ENCODE assay signal across 8 mouse cellular contexts in the genomic region with DNA sequence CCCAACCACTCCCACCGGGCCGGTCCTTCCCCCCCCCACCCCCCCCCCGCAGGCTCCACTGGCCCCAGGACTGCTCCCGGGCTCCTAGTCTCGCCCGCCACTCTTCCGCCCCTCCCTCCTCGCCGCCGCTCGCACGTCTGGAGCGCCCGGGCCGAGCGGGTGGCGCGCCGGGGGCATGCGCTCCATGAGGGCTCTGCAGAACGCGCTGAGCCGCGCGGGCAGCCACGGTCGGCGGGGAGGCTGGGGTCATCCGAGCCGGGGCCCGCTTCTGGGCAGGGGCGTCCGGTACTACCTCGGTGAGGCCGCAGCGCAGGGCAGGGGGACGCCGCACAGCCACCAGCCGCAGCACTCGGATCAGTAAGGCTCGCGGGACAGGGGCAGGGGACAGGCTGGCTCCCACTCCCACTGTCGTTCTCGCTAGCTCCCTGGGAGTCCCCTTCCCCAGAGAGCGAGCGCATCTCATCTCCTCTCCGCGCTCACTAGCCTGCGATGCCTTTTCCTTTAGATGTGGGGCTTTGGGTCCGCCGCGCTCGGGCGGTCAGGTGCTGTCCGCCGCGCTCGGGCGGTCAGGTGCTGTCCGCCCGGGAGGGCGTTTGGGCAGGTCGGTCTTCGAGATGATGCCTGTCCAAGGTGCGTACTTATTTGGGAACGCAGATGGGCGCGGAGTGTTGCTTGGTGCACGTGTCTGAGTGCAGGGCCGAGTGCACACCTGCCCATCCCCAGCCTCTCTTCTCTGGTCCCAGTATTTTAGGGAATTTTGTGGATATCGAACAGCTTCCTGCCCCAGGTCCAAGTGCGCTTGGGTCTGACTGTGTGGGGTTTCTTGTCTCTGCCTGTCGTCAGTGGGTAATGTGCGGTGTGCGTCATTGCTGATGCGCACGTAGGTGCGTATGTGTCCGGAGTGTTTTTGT. TPM values are rescaled to one million over a fixed set of nuclear protein-coding genes. Genes with fewer than 3 reads are reported as not detected.
A peak's percentile ranks its signal among the peaks of the same experiment; 100 is the strongest.
DNase-seq lines count a peak whose midpoint lies in the region; ATAC-seq and TF ChIP-seq lines count a peak whose summit lies in the region.

No protein-coding gene starts in this region.

- peak overlapping the region; percentile 49 for H3K9ac ChIP-seq in forebrain, postnatal 0 days
- H3K9ac ChIP-seq in midbrain, embryonic 15.5 days = peak overlapping the region; percentile 56

- peak; percentile 90 for DNase-seq in heart, adult 11 months
- DNase-seq in heart, postnatal 4 days = no peak
- peak; percentile 29 to 44 for DNase-seq in B cell, adult 2 months
- DNase-seq in forebrain, postnatal 0 days = peak; percentile 47
- peak; percentile 16 to 41 for DNase-seq in layer of hippocampus, postnatal 14 days (ENCODE audit: low spot score in 2 of 2)
- DNase-seq in testis, postnatal 10 days (ENCODE audit: low spot score) = no peak

- peak overlapping the region; percentile 71 for H3K4me3 ChIP-seq in forebrain, postnatal 0 days (ENCODE audit: low read depth, low read length)
- H3K4me3 ChIP-seq in midbrain, embryonic 15.5 days = peak overlapping the region; percentile 66

- H3K27me3 ChIP-seq in forebrain, postnatal 0 days (ENCODE audit: insufficient read depth, low read length) = no peaks in the 10 kb centered on the region
- H3K27me3 ChIP-seq in midbrain, embryonic 15.5 days (replicated peaks) = peaks cover 21% of the 10 kb centered on the region

- under 1% methylated on average over 58 of the region's 79 CpGs for WGBS in forebrain, postnatal 0 days
- WGBS in midbrain, embryonic 15.5 days = under 1% methylated on average over 73 of the region's 79 CpGs

- H3K9me3 ChIP-seq in forebrain, postnatal 0 days (ENCODE audit: low read length) = no peaks in the 10 kb centered on the region
- no peaks in the 10 kb centered on the region for H3K9me3 ChIP-seq in midbrain, embryonic 15.5 days

- ATAC-seq in cerebellum, adult (ENCODE audit: insufficient number of reproducible peaks, low FRiP score, low TSS enrichment) = peak; percentile 62
- ATAC-seq in forebrain, postnatal 0 days = peak; percentile 90
- ATAC-seq in midbrain, embryonic 15.5 days (replicated peaks) = peak; percentile 91

- TF ChIP-seq CTCF in forebrain, postnatal 0 days (IDR thresholded peaks at IDR 0.05; ENCODE audit: low read depth) = no peak

- H3K4me1 ChIP-seq in forebrain, postnatal 0 days (ENCODE audit: insufficient read depth) = no peaks in the 10 kb centered on the region
- H3K4me1 ChIP-seq in midbrain, embryonic 15.5 days = peaks cover 14% of the 10 kb centered on the region

- H3K36me3 ChIP-seq in forebrain, postnatal 0 days (ENCODE audit: insufficient read depth) = no peaks in the 10 kb centered on the region
- no peaks in the 10 kb centered on the region for H3K36me3 ChIP-seq in midbrain, embryonic 15.5 days (replicated peaks)

- H3K27ac ChIP-seq in forebrain, postnatal 0 days (ENCODE audit: low read depth, low read length) = no peak overlapping the region
- H3K27ac ChIP-seq in midbrain, embryonic 15.5 days = 0 out of 2 replicates have a peak overlapping the region, but pooled peaks have one; percentile 24

- peak overlapping the region; percentile 78 for H3K4me2 ChIP-seq in forebrain, postnatal 0 days (ENCODE audit: low read depth)
- peak overlapping the region; percentile 99 for H3K4me2 ChIP-seq in midbrain, embryonic 15.5 days

RNA-seq across cellular contexts. Expression of gene Gls2, which starts 0.5 kb away (rescaled TPM):
- 1 to 10 TPM in 1 of 2 experiments, under 1 TPM in 1; 0.48 to 1.2 TPM for total RNA-seq in heart, postnatal 4 days (2021)
- 1.00 and 2.1 TPM in 2 replicates for total RNA-seq in forebrain, postnatal 0 days (2014; rRNA removed)
- polyA plus RNA-seq in forebrain, postnatal 0 days (2015; fragmentation: Nextera tagmentation; extraction: Ambion mirVana) = 1.1 and 1.2 TPM in 2 replicates
- 10 to 100 TPM; 14.2 to 18.4 TPM for total RNA-seq in layer of hippocampus, postnatal 14 days (2021)
- polyA plus RNA-seq in midbrain, embryonic 15.5 days (2015; fragmentation: Nextera tagmentation; extraction: Ambion mirVana) = 1.2 and 1.7 TPM in 2 replicates

RNA-seq across cellular contexts. Expression of gene Rbms2, which starts 14.7 kb away (rescaled TPM):
- 10 to 100 TPM; 95.9 to 97.3 TPM for total RNA-seq in heart, postnatal 4 days (2021)
- 6.3 and 9.9 TPM in 2 replicates for total RNA-seq in forebrain, postnatal 0 days (2014; rRNA removed)
- polyA plus RNA-seq in forebrain, postnatal 0 days (2015; fragmentation: Nextera tagmentation; extraction: Ambion mirVana) = 4.7 and 5.6 TPM in 2 replicates
- total RNA-seq in layer of hippocampus, postnatal 14 days (2021) = 10 to 100 TPM; 13.4 to 14.6 TPM
- 8.9 and 9.2 TPM in 2 replicates for polyA plus RNA-seq in midbrain, embryonic 15.5 days (2015; fragmentation: Nextera tagmentation; extraction: Ambion mirVana)

RNA-seq across cellular contexts. Expression of gene Spryd4, which starts 16.8 kb away (rescaled TPM):
- total RNA-seq in heart, postnatal 4 days (2021) = 10 to 100 TPM; 39.6 to 41.5 TPM
- 20.7 and 20.8 TPM in 2 replicates for total RNA-seq in forebrain, postnatal 0 days (2014; rRNA removed)
- 19.6 and 22.7 TPM in 2 replicates for polyA plus RNA-seq in forebrain, postnatal 0 days (2015; fragmentation: Nextera tagmentation; extraction: Ambion mirVana)
- total RNA-seq in layer of hippocampus, postnatal 14 days (2021) = 10 to 100 TPM; 11.1 to 11.5 TPM
- polyA plus RNA-seq in midbrain, embryonic 15.5 days (2015; fragmentation: Nextera tagmentation; extraction: Ambion mirVana) = 20.2 and 21.4 TPM in 2 replicates

RNA-seq across cellular contexts. Expression of gene Mip, which starts 30.8 kb away (rescaled TPM):
- total RNA-seq in heart, postnatal 4 days (2021) = not detected
- total RNA-seq in forebrain, postnatal 0 days (2014; rRNA removed) = 0.05 TPM in 1 of 2 replicates, not detected in the other
- polyA plus RNA-seq in forebrain, postnatal 0 days (2015; fragmentation: Nextera tagmentation; extraction: Ambion mirVana) = not detected in 2 replicates
- not detected for total RNA-seq in layer of hippocampus, postnatal 14 days (2021)
- polyA plus RNA-seq in midbrain, embryonic 15.5 days (2015; fragmentation: Nextera tagmentation; extraction: Ambion mirVana) = 0.09 TPM in 1 of 2 replicates, not detected in the other

RNA-seq across cellular contexts. Expression of gene Timeless, which starts 37.1 kb away (rescaled TPM):
- total RNA-seq in heart, postnatal 4 days (2021) = 10 to 100 TPM; 24.5 to 28.7 TPM
- 9.3 and 11.7 TPM in 2 replicates for total RNA-seq in forebrain, postnatal 0 days (2014; rRNA removed)
- polyA plus RNA-seq in forebrain, postnatal 0 days (2015; fragmentation: Nextera tagmentation; extraction: Ambion mirVana) = 7.7 and 9.9 TPM in 2 replicates
- total RNA-seq in layer of hippocampus, postnatal 14 days (2021) = 1 to 10 TPM; 4.1 to 7.6 TPM
- 17.8 and 20.5 TPM in 2 replicates for polyA plus RNA-seq in midbrain, embryonic 15.5 days (2015; fragmentation: Nextera tagmentation; extraction: Ambion mirVana)

Comparison
In these comparisons a context has a peak if more than half of its experiments do, and no peak if none do; other contexts are left out.
1. DNase-seq: peak in heart, adult 11 months (single experiment), B cell, adult 2 months (2 of 2), forebrain, postnatal 0 days (single experiment) and layer of hippocampus, postnatal 14 days (2 of 2); none in heart, postnatal 4 days (single experiment) and testis, postnatal 10 days (single experiment).
2. Peak in every context shown above with its lines, with median percentiles within 50 percentile points of each other: ATAC-seq.